Mouse (Mus musculus): ENCODE measurements around the gene Tmed1. TPM values are rescaled to one million over a fixed set of nuclear protein-coding genes. Genes with fewer than 3 reads are reported as not detected.
A peak's percentile ranks its signal among the peaks of the same experiment; 100 is the strongest.

Tmed1 gene
- polyA plus RNA-seq, 1 experiment = 47.7 TPM

DNA sequence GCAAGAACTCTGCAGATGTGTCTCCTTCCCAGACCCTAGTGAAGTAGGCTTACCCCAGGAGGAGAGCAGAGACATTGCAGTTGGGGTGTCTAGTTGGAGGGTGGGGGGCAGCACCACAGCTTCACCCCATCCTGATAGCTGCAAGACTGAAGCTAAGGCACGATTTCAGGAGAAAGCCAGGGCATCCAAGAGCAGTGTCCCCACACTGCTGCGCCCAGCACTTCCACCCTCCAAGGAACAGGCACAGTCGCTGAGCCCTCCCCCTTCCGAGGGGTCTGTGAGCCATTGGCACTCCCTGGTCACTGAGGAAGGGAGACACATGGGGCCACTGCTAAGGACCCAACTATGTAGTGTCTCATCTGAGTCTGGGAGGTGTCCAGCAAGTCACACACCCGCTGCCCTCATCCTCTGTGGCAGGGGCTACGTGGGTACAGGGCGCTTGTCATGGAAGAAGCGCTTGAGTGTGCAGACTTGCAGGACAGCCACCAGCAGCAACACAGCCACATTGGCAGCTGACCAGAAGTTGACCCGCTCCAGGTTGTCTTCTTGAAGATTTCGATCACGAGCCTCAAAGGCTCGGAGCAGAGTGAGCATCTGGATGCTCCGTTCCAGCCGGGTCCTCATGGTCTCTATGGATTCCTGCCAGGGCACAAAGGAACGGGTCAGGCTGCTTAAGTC is 2.2 kb downstream of the Tmed1 start:
- 72% methylated on average over 15 of the region's 15 CpGs for WGBS
- Histone ChIP-seq H3K27ac (ENCODE audit: insufficient read depth, low read depth, low read length) (no peak overlapping the region), H3K4me3 (ENCODE audit: insufficient read depth, low read depth, low read length) (no peak overlapping the region), H3K4me1 (ENCODE audit: control insufficient read depth, insufficient read depth, low read length) (peaks cover 2% of the 10 kb centered on the region; the same call in 1 of the 2 replicates), H3K27me3 (replicated peaks; ENCODE audit: control insufficient read depth, insufficient read depth, low read length) (no peaks in the 10 kb centered on the region), H3K36me3 (ENCODE audit: control insufficient read depth, insufficient read depth, low read length) (no peaks in the 10 kb centered on the region)
- no peak for TF ChIP-seq CTCF (conservative IDR thresholded peaks at IDR 0.05; ENCODE audit: insufficient read depth, insufficient read length, low read depth, low read length)
- no peak for TF ChIP-seq POLR2A (IDR thresholded peaks at IDR 0.05; ENCODE audit: low read depth, low read length)
- no peak for DNase-seq

DNA sequence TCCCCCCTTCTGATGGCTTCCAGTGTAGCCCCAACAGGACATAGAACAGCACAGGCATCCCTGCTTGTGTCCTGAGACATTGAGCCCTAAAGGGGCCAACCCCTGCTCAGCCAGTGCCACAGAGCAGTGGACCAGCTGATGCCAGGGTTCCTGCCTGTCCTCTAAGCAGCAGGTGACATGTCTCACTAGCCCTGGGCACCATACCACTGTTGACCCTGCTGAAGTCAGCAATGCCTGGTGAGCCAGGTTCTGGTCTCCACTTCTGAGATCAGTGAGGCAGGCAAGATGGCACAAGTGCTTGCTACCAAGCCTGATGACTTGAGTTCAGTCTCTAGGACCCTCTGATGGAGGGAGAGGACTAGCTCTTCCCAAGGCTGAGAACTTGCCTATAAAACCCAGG is 4.3 kb downstream of the Tmed1 start:
- TF ChIP-seq POLR2A (IDR thresholded peaks at IDR 0.05; ENCODE audit: low read depth, low read length) = no peak
- no peak for TF ChIP-seq CTCF (conservative IDR thresholded peaks at IDR 0.05; ENCODE audit: insufficient read depth, insufficient read length, low read depth, low read length)
- H3K4me3 ChIP-seq (ENCODE audit: insufficient read depth, low read depth, low read length) = no peak overlapping the region
- no peak overlapping the region for H3K27ac ChIP-seq (ENCODE audit: insufficient read depth, low read depth, low read length)
- H3K27me3 ChIP-seq (replicated peaks; ENCODE audit: control insufficient read depth, insufficient read depth, low read length) = no peaks in the 10 kb centered on the region
- H3K36me3 ChIP-seq (ENCODE audit: control insufficient read depth, insufficient read depth, low read length) = no peaks in the 10 kb centered on the region
- H3K4me1 ChIP-seq (ENCODE audit: control insufficient read depth, insufficient read depth, low read length) = peaks cover 2% of the 10 kb centered on the region; the same call in 1 of the 2 replicates
- no peak for DNase-seq

DNA sequence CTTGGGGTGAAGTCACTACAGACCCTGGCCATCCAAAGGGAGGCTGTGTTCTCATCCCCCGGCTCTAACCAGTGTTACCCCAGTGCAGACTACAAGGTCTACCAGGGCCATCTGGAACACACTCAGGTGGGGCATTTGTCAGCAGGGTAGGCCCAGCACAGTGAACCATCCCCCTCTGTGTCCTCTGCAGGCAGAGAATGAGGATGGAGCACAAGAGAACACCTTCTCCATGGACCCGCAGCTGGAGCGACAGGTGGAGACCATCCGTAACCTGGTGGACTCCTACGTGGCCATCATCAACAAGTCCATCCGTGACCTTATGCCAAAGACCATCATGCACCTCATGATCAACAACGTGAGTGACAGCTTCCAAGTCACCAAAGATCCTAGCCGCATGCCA is 6.7 kb downstream of the Tmed1 start:
- H3K4me3 ChIP-seq (ENCODE audit: insufficient read depth, low read depth, low read length) = no peak overlapping the region
- no peaks in the 10 kb centered on the region for H3K36me3 ChIP-seq (ENCODE audit: control insufficient read depth, insufficient read depth, low read length)
- no peak for TF ChIP-seq CTCF (conservative IDR thresholded peaks at IDR 0.05; ENCODE audit: insufficient read depth, insufficient read length, low read depth, low read length)
- 92% methylated on average over 8 of the region's 8 CpGs for WGBS
- DNase-seq = no peak
- no peak overlapping the region for H3K27ac ChIP-seq (ENCODE audit: insufficient read depth, low read depth, low read length)
- H3K4me1 ChIP-seq (ENCODE audit: control insufficient read depth, insufficient read depth, low read length) = no peaks in the 10 kb centered on the region
- no peaks in the 10 kb centered on the region for H3K27me3 ChIP-seq (replicated peaks; ENCODE audit: control insufficient read depth, insufficient read depth, low read length)

DNA sequence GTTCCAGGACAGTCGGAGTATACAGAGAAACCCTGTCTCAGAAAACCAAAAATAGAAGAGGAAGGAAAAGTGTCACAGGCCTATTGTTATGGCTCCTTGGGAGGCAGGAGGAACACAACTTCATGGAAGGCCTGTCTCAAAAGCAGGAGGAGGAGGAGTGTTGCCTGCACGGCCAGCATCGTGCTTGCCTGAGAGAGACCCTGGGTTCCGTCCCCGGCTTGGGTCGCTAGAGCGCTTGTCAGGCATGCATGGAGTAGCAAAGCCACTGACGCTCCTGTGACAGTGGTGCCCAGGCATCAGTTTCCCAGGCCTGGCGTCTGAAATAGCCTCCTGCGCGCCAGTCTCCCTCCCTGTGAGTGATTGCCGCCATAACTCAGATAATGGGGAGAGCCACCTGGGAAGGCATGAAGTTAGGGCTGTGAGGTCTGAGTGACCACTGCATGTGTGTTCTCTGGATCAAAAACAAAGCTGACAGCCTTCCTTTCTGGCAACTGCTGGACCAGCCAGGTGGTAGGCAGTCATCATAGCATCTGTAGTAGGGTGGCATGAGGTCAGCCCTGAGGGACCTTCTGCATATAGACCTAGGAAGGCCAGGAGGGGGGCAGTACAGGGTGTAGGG is 11.7 kb downstream of the Tmed1 start:
- Histone ChIP-seq H3K27ac (ENCODE audit: insufficient read depth, low read depth, low read length) (no peak overlapping the region), H3K36me3 (ENCODE audit: control insufficient read depth, insufficient read depth, low read length) (no peaks in the 10 kb centered on the region), H3K4me1 (ENCODE audit: control insufficient read depth, insufficient read depth, low read length) (0 out of 2 replicates have a peak, but pooled peaks cover 4% of the 10 kb centered on the region), H3K27me3 (replicated peaks; ENCODE audit: control insufficient read depth, insufficient read depth, low read length) (no peaks in the 10 kb centered on the region), H3K4me3 (ENCODE audit: insufficient read depth, low read depth, low read length) (no peak overlapping the region)
- TF ChIP-seq CTCF (conservative IDR thresholded peaks at IDR 0.05; ENCODE audit: insufficient read depth, insufficient read length, low read depth, low read length) (no peak), POLR2A (IDR thresholded peaks at IDR 0.05; ENCODE audit: low read depth, low read length) (no peak)
- WGBS = 74% methylated on average over 12 of the region's 12 CpGs
- DNase-seq = no peak

DNA sequence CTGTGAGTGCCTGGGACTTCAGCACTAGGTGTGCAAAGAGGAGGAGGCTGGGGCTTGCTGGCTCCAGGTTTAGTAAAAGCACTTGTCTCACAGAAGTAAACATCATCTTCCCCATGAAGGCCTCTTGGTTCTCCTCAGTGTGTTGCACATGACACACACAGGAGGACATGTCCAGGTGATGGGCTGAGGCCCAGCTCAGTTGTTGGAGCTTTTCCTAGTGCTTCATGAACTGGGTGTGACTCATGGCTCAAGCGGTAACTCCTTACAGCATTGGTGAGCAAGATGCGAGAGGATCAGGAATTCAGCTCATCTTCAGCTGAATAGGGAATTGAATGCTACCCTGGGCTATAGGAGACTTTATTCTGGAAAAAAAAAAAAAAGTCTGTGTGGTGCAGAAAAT is 12.4 kb downstream of the Tmed1 start:
- H3K4me1 ChIP-seq (ENCODE audit: control insufficient read depth, insufficient read depth, low read length) = 0 out of 2 replicates have a peak, but pooled peaks cover 4% of the 10 kb centered on the region
- no peak for TF ChIP-seq CTCF (conservative IDR thresholded peaks at IDR 0.05; ENCODE audit: insufficient read depth, insufficient read length, low read depth, low read length)
- DNase-seq = no peak
- no peak overlapping the region for H3K4me3 ChIP-seq (ENCODE audit: insufficient read depth, low read depth, low read length)
- WGBS = 97% methylated on average over 2 of the region's 2 CpGs
- no peaks in the 10 kb centered on the region for H3K36me3 ChIP-seq (ENCODE audit: control insufficient read depth, insufficient read depth, low read length)
- H3K27me3 ChIP-seq (replicated peaks; ENCODE audit: control insufficient read depth, insufficient read depth, low read length) = no peaks in the 10 kb centered on the region
- no peak overlapping the region for H3K27ac ChIP-seq (ENCODE audit: insufficient read depth, low read depth, low read length)

DNA sequence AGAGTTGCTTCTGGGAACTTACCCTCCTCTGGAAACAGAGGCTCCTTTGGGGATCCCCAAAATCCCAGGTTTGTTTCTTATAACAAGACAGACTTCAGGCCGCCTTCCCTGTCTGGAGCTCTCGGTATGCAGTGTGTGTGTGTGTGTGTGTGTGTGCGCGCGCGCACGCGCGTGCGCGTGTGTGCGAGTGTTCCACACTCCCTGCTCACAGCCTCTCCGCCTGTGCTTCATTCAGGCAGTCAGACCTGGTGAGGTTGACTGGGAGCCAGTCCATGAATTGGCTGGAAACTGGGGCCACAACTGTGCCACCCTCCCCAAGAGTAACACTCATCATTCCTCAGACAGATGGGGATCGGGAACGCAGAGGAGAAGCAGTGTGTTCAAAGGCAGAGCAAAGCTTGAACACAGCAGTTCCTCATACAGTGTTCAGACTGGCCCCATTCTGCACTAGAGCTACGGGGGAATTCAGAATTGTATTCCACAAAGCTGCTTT is 13.0 kb downstream of the Tmed1 start:
- Histone ChIP-seq H3K4me1 (ENCODE audit: control insufficient read depth, insufficient read depth, low read length) (0 out of 2 replicates have a peak, but pooled peaks cover 4% of the 10 kb centered on the region), H3K27ac (ENCODE audit: insufficient read depth, low read depth, low read length) (no peak overlapping the region), H3K36me3 (ENCODE audit: control insufficient read depth, insufficient read depth, low read length) (no peaks in the 10 kb centered on the region), H3K4me3 (ENCODE audit: insufficient read depth, low read depth, low read length) (no peak overlapping the region), H3K27me3 (replicated peaks; ENCODE audit: control insufficient read depth, insufficient read depth, low read length) (no peaks in the 10 kb centered on the region)
- TF ChIP-seq POLR2A (IDR thresholded peaks at IDR 0.05; ENCODE audit: low read depth, low read length) = no peak
- no peak for TF ChIP-seq CTCF (conservative IDR thresholded peaks at IDR 0.05; ENCODE audit: insufficient read depth, insufficient read length, low read depth, low read length)
- WGBS = 91% methylated on average over 16 of the region's 16 CpGs
- no peak for DNase-seq

DNA sequence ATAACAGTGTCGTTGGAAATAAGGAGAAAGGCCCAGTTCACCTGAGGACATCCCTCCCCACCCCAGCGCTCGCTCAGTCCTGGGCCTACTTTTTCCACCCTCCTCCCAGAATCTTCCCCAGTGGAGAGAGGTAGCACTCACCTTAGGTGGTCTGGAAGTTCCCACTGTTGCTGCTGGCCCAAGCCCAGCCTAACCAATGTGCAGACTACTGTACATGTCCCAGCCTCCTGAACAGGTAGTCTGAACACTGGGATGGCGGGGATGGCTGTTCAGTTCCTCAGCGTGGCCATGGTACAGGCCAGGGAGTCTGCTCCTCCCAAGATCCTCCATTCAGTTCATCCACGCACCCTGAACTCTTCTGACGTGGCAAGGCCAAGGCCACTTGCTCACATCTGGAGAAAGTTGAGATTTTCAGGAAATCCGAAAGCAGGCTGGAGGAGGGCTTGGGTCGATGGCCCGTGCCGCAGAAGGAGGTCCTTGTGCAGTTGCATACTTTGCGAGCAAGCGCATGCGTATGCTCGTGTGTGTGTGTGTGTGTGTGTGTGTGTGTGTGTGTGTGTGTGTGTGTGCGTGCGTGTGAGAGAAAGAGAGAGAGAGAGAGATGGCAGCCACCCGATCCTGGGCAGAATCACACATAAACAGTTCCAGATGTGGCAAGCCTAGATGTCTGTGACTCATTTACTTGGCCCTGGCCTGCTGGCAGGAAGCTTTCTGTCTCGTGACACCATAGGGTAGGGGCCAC is 13.6 kb downstream of the Tmed1 start:
- Histone ChIP-seq H3K36me3 (ENCODE audit: control insufficient read depth, insufficient read depth, low read length) (no peaks in the 10 kb centered on the region), H3K4me3 (ENCODE audit: insufficient read depth, low read depth, low read length) (no peak overlapping the region), H3K4me1 (ENCODE audit: control insufficient read depth, insufficient read depth, low read length) (0 out of 2 replicates have a peak, but pooled peaks cover 4% of the 10 kb centered on the region), H3K27me3 (replicated peaks; ENCODE audit: control insufficient read depth, insufficient read depth, low read length) (no peaks in the 10 kb centered on the region), H3K27ac (ENCODE audit: insufficient read depth, low read depth, low read length) (no peak overlapping the region)
- peak; percentile 35 for DNase-seq
- 68% methylated on average over 19 of the region's 19 CpGs for WGBS
- TF ChIP-seq CTCF (conservative IDR thresholded peaks at IDR 0.05; ENCODE audit: insufficient read depth, insufficient read length, low read depth, low read length) (no peak), POLR2A (IDR thresholded peaks at IDR 0.05; ENCODE audit: low read depth, low read length) (no peak)

Measured in kidney, adult 2 months (tissue).